In the genomic region with DNA sequence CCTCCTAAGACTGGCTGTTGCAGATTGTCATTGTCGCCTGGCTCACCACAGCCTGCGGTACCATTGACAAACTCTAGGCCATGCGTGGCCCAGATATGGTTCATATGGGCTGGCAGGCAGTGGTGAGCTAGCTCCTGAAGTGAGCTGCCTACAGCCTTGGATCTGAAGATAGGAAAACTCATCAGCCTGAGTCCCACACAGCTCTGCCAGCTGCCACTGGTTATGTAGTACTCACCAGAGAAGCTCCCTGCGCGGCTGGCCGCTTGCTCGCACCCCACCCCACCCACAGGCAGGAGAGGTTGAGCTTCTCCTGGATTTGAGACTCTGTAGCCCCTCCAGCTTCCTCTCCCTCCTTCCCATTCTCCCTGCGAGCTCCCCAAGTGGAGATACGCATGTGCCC, we compare ENCODE assay signal across 26 mouse cellular contexts. TPM values are rescaled to one million over a fixed set of nuclear protein-coding genes. Genes with fewer than 3 reads are reported as not detected.
DNase-seq lines count a peak whose midpoint lies in the region; ATAC-seq and TF ChIP-seq lines count a peak whose summit lies in the region.
"Had no signal": no experiment of that assay in that cellular context is flagged by ENCODE, and none has a peak within 500 bp of the region (broad histone marks: within the 10 kb centered on the region; RNA-seq: fewer than 3 reads in every experiment).

No protein-coding gene starts in this region.

- WGBS in embryonic facial prominence, embryonic 10.5 days = 93% methylated on average over 9 of the region's 9 CpGs

- no peak for DNase-seq in frontal cortex, postnatal 14 days (ENCODE audit: low spot score in 2 of 2)
- peak in 1 of 2 experiments; percentile 41 for DNase-seq in left cerebral cortex, adult 2 months (ENCODE audit: extremely low spot score in 1 of 2, low spot score in 2 of 2)
- DNase-seq in left cerebral cortex, postnatal 4 days = no peak
- no peak for DNase-seq in embryonic facial prominence, embryonic 10.5 days (ENCODE audit: low spot score)
- peak; percentile 41 for DNase-seq in right cerebral cortex, postnatal 25 days
- no peak for DNase-seq in ovary, postnatal 36 days (ENCODE audit: low spot score)
- no peak for DNase-seq in retina, embryonic 14.5 days (ENCODE audit: low spot score)
- DNase-seq: adrenal gland, adult 8-10 months; cerebellum, adult 9-10 months; gastrocnemius, adult 2 months; gastrocnemius, postnatal 36 days; heart, adult 18-20 months; heart, postnatal 36 days; kidney, adult 11 months; kidney, postnatal 25 days; liver; lung, embryonic 14.5 days; lung, postnatal 14 days; midbrain, embryonic 14.5 days had no signal

- H3K9me3 ChIP-seq in embryonic facial prominence, embryonic 10.5 days = no peaks in the 10 kb centered on the region
- H3K9me3 ChIP-seq: kidney, embryonic 15.5 days; liver, embryonic 15.5 days had no signal

- no peak overlapping the region for H3K4me3 ChIP-seq in left cerebral cortex, adult 2 months
- no peak overlapping the region for H3K4me3 ChIP-seq in embryonic facial prominence, embryonic 10.5 days
- H3K4me3 ChIP-seq: erythroblast, embryonic 14.5 days; gastrocnemius, adult 2 months; kidney, embryonic 15.5 days; liver, embryonic 15.5 days had no signal

- intact Hi-C loops in left cerebral cortex, adult 2 months (cut with DNase I) = no loop called here
- intact Hi-C loops in left cerebral cortex, postnatal 4 days (cut with DNase I) = loop anchor here (5.0 kb wide), 1 partner anchor 309 kb away; no protein-coding TSS in a partner anchor

- peak; percentile 32 for TF ChIP-seq CTCF in left cerebral cortex, adult 2 months (IDR thresholded peaks at IDR 0.05)

- H3K4me1 ChIP-seq in embryonic facial prominence, embryonic 10.5 days = peaks cover 26% of the 10 kb centered on the region

- no peak overlapping the region for H3K27ac ChIP-seq in left cerebral cortex, adult 2 months
- peak overlapping the region; percentile 66; the same call in 1 of the 2 replicates for H3K27ac ChIP-seq in embryonic facial prominence, embryonic 10.5 days (replicated peaks)
- H3K27ac ChIP-seq: gastrocnemius, adult 2 months; hindbrain, embryonic 14.5 days; kidney, embryonic 15.5 days; liver, embryonic 15.5 days had no signal

- H3K36me3 ChIP-seq in embryonic facial prominence, embryonic 10.5 days (replicated peaks) = peaks cover 67% of the 10 kb centered on the region

- H3K27me3 ChIP-seq in embryonic facial prominence, embryonic 10.5 days (replicated peaks; ENCODE audit: low read depth, poor library complexity, severe bottlenecking) = no peaks in the 10 kb centered on the region
- H3K27me3 ChIP-seq: CH12.LX; kidney, embryonic 15.5 days; liver, embryonic 15.5 days had no signal

- ATAC-seq in frontal cortex, adult (ENCODE audit: low TSS enrichment) = peak; percentile 94
- ATAC-seq: forebrain, embryonic 16.5 days had no signal

RNA-seq across cellular contexts. Expression of a gene that starts 32.0 kb away (rescaled TPM):
- total RNA-seq in left cerebral cortex, adult 2 months (2021) = 10 to 100 TPM; 19.7 to 21.9 TPM
- total RNA-seq in left cerebral cortex, postnatal 4 days (2021) = 10 to 100 TPM; 28.7 to 29.0 TPM
- polyA plus RNA-seq in embryonic facial prominence, embryonic 10.5 days (2016; fragmentation: Nextera tagmentation; extraction: Ambion mirVana) = 37.5 and 38.5 TPM in 2 replicates
